Mouse (Mus musculus) spleen, embryonic (tissue): ENCODE results near the gene Snx29.
"Not testable (repeated sequence)": the region's sequence is repeated elsewhere in the genome, so short reads cannot be mapped to it uniquely, and the experiment has no call there.

Experiments used
- CTCF ChIA-PET: fragments of 350-600 bp; sonication (Branson Sonifier 250); formaldehyde crosslinking; loops from one replicate; lab custom pipeline; 2022; lab: Charles Lee

Gene Snx29

DNA sequence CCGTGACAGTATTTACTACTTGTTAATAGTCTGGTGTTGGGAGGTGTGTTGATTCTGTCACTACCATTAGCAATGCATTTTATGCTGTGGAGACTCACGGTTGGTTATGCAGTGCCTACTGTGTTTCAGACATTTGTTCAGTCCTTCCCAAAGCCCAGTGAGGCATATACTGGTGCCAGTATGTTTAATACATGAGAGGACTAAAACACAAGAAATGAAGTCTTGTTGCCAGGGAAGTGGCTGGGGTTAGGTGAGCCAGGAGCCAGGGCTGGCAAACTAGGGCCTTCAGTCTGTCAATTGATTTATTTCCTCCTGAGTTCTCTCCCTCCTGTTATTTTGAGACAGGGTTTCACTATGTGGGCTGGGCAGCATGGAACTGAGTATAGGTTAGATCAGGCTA, 154.3 kb downstream of the Snx29 start:
- CTCF ChIA-PET, result no interaction called here

DNA sequence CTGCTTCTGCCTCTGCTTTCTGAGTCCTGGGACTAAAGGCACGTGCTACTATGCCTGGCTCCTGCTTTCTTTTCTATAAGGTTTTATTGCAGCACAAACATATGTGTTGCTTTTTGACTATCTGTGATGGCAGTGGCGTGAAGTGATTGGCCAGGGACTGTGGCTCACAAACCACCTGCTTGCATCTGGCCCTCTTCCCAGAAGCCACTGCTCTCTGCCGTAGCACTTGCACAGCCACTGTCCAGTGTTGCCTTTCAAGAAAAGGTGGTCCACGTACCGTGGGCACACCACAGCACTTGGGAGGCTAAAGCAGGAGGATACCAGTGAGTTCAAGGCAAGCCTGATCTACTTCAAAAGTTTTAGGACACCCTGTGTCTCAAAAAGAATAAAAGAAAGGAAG, 154.9 kb downstream of the Snx29 start:
- CTCF ChIA-PET, result no interaction called here

DNA sequence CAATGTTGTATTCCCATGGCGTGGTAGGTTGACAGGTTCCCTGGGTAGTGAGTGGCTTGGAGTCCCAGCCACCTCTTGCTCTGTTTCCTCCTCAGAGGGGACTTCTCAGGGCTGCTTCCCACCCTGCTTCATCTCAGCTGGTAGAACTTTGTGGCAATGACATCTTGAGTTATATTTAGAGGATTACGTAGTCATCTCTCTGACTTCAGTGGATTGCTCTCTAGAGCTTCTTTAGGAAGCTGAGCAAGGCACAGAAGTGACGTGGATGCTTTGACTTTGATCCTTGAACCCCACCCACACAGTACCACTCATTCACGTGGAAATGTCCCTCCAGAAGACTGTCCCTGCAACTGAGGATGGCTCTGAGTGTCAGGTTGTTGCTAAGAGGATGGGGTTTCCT, 156.9 kb downstream of the Snx29 start:
- CTCF ChIA-PET, result no interaction called here

DNA sequence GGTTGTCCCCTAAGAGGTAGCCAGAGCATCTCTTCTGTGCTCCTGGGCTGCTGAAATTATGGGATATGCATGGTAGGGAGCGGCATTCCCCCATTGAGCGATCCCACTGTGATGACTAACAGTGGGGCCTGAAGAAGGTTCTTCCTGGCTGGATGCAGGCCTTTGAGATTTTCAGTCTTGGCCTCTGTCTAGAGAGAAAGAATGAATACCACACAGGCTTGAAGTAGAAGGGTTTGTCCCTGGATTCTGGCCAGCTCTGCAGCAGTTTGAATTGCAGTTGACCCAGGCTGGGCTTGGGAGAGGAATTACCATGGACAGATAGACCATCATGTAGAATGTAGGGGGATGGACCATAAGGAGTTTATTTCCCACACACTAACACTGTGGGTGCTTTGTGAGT, 159.5 kb downstream of the Snx29 start:
- CTCF ChIA-PET, result no interaction called here

DNA sequence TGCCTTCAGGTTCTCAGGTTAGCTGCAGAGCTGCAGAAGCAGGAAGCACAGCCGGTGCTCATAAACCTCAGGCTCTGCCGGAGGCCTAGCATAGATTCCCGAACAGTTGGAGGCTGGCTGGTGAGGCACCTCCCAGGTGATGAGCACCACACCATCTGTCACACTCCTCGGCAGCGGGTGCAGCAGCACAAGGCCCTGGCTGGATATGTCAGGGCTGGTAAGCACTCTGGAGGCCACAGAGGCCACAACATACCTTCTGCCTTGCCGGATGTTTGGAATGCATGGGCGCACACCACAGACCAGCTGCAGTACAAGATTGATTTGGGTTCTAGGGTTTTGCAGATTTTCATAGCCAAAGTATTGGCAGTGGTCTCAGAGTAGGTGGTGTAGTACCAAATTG, 172.2 kb downstream of the Snx29 start:
- CTCF ChIA-PET, result no interaction called here

DNA sequence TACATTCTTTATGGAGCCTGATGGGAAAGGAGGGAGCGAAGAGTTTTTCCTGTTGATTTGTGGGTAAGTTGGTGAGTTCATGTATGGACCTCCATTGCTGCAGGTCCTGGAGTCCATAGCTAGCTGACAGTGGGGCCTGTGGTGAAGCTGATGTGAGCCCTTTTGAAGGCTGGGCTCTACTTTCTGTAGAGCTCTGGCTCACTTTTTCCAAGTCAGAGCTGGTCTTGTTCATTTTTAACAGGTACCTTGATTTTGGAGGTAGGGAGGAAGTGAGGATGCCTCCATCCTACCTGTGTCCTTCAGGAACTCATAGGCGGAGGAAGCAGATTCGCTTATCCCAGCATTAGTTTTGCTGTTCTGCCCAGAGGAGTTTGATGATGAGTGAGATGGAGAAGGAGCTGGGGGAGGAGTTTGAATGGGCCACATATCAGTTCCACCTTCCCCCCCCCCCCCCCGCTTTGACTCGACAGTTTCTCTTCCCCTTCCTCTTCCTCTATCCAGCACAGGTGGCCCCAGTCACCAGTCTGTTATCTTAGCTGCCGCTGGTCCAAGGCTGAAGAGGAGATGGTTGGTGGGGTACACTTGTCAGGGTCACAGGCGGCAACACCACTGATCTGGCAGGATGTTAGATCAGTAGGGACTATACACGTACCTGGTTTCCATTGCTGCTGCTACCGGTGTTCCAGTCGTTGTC, 173.4 kb downstream of the Snx29 start:
- CTCF ChIA-PET, result interaction anchor here (0.6 kb wide), 1 partner anchor 197 kb away, joined by 3 read pairs; no protein-coding TSS in a partner anchor

DNA sequence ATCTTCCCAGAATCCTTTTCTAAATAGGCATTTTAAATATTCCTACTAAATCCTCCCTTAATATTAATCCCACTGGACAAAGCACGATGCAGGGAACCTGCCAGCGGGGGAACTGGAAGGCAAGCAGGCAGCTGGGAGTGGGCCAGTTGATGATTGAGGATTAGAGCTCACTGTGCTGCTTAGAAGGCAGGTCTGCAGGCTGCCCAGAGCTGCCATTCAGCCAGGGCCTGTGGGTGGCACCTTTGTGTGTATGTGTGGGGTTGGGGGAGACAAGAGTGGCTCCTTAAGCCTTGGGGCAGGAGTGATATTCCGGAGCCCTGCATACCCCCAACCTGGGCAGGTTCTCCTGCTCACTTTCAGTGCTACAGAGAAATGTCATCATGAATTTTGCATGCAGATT, 174.0 kb downstream of the Snx29 start:
- CTCF ChIA-PET, result no interaction called here

DNA sequence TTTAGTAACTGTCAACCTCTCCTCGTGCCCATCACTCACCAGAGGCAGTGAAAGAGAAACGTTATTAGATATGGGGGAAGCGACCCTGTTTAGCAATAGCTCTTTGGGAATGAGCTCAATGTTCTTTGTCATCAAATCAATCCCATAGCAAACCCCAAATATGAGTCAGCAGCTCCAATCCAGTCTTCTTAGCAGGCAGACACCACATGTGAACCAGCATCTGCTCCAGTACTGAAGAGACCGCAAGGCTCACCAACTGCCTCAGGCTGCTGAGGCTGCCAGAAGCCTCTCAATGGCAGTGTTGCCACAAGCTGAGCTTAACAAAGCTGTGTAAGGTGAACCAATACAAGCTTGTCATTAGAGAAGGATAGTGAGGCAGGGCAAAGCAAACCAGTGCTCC, 177.4 kb downstream of the Snx29 start:
- CTCF ChIA-PET, result interaction anchor here (0.9 kb wide), 1 partner anchor 9 kb away, joined by 4 read pairs; no protein-coding TSS in a partner anchor

DNA sequence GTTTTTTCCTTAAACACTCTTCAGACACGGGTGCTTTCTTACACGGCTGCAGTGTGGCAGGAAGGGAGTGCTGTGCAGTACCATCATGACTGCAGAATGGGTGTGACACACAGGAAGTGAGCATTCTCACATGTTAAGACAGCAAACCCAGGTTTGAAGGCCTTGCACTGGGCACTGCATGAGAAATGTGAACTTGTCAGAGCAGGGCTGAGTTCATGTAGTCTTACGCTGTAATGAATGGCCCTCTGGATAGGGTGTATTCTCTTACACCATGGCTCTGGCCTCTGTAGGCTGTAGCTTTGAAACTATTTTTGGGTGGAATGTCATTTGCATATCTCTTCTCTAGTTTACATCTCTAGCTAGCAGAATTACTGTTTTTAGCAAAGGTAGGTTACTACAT, 178.4 kb downstream of the Snx29 start:
- CTCF ChIA-PET, result no interaction called here

DNA sequence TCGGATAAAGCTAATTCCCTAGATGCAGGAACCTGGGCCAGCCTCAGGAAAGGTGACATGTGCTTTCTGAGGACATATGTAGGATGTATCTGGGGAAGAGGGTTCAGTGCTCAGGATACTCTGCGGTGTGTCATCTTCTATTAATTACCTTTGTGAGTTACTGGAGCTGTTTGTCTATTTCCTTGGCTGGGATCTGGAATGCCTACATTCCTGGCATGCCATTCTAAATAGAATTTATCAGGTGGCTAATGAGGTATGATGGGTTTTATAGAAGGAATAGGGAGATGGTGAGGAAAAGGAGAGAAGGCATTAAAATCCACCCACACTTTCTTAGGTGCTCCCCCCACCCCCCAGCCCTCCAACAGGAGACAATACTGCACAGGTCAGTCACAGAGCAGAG, 178.9 kb downstream of the Snx29 start:
- CTCF ChIA-PET, result no interaction called here

DNA sequence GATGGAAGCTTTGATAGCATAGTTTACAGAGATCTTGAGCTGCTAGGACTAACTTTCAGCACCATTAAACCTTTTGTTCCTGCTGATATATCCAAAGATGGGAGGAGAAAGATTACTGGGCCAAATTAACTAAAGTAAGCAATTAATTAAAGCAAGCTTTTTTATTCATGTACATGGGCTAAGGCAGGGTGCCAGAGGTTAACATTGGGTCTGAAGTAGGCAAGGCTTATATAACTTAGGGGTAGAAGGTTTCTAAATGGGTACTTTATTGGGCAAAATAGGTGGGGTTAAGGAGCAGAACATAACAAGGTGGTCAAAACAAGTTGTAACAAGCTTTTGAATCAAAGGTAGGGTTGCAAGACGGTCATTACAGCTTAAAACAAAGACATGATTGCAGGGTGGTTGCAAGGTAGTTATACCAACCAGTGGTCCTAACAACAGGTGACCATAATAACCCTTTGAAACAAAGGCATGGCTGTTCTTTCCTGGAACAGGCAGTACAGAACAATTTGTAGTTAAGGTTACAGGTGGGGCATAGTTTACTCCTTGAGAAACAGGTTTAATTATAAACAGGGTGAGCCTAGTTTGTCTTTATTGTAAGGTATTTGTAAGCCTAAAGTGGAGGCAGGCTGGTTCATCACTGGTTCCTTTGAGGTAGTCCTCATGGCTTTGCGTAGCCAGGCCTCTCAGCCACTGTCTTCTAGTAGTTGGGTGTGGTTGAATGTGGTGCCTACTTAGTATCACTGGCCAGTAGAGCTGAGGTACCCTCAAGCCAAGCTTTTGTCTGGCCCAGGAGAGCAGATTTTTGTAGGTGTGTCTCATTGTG, 182.2 kb downstream of the Snx29 start:
- CTCF ChIA-PET, result no interaction called here

DNA sequence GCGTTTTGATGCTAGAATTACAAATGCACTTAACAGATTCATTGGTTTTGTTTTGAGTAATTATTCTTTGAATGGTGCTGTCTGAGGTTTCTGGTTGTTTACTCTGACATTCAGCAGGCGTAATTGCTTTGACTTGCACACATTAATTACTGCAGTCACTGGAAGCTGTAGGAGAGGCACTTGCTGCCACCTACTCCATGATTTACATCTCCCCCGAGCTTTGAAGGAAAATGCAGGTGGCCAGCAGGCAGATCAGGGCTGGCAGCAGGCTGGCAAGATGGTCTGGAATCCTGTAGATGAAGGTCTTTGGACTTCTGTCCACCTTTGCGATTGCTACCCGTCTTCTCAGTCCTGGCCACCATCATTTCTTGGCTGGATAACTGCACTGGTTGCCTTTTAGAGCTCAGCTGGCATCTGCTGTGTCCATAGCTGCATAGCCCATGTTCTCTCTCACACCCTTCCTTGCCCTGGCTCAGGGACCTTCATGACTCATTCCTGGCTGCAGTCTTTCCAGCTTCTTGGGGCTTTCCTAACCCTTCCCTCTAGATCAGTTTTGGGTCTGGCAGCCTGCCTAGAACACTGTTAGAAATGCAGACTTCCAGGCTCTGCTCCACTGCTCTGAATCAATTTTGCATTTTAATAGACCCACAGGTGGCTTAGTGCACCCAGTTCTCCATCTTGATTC, 182.9 kb downstream of the Snx29 start:
- CTCF ChIA-PET, result no interaction called here

DNA sequence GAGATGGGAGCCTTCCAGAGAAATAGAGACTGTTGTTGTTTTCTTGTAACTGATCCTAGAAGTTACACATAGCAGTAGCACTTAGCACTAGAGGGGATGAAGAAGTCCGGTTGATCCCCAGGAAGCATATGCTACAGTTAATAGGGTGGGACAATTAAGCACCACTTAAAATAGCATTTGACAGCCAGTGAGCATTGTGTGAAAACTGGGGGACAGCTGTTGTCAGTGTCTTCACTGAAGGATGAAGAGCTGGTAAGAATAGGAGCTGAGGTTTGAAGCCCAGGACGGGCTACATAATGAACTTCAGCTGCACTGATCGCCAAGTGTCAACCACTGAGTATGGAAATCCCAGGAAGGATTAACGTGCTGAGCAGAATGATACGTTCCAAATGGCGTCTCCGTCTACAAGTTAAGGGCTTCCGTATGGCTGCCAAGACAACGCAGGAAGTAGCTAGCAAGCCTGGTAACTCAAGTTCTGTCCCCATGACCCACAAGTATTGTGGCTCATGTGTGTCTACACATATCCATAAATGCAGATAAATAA, 184.6 kb downstream of the Snx29 start:
- CTCF ChIA-PET, result interaction anchor here (0.7 kb wide), 1 partner anchor 90 kb away, joined by 3 read pairs; no protein-coding TSS in a partner anchor

DNA sequence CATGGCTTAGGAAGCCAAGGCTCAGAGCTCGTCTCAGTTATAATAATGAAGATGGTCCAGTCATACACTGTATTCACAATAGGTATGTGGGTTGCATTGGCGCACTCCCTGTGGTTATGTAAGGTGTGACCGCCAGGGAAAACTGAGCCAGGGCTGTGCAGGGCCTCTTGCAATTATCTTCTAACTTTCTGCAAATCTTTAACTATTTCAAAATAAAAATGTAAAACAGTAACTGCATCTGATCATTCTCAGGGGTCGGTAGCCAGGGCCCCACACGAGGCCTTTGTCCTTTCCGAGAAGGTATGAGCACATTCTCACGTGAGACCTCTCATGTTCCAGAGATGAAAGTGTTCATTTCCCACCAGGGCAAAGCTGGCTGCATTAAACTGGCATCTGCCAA, 185.6 kb downstream of the Snx29 start:
- CTCF ChIA-PET, result no interaction called here

DNA sequence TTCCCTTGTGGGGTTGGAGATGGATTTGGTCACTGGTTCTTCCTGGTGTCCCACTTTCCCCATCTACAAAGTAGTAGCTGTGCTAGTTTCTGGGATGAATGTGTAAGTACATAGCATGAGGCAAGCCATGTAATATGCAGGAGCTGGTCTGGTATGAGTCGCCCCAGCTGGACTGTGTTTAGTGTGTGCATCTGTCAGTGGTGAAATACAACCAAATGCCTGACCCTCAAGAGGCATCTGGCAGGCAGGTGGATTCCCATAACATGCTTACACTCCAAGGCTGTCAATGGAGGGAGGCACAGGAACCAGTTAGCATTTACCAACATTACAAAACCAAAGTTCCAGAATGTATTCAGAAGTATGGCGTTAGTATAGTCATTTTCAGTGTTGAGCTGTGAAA, 187.7 kb downstream of the Snx29 start:
- CTCF ChIA-PET, result no interaction called here

DNA sequence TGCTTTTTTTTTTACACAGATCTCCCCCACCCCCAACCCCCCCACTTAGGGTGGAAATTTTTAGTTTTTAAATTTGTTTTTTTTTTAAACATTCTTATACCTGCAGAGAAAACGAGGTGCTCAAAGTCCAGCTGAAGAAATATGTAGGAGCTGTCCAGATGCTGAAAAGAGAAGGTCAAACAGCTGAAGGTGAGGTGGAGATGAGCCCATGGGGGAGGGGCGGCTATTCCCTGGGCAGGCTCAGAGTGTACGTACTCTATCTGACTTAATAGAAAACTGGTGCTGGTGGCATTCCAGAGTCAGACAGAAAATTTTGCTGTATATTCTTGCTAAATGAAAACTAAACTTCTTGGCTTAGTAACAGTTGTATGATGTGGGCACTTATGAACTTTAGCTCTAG, 188.1 kb downstream of the Snx29 start:
- CTCF ChIA-PET, result no interaction called here

DNA sequence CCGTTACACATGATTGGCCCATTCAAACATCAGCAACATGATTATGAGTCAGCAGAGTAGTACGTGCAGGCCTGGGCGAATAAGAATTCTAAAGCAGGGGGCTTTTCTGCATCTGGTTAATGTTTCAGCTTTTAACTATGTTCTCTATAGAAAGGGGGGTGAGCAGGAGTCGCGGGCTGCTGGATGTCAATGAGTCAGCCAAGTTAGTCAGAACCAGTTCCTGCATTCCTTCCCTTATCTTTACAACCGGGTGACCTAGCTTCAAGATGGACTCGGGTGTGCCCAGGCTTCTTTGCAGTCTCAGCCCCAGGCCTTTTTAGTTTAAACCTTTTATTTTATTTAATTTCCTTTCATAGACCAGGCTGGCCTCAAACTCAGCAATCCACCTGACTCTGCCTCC, 189.0 kb downstream of the Snx29 start:
- CTCF ChIA-PET, result not testable (repeated sequence)

DNA sequence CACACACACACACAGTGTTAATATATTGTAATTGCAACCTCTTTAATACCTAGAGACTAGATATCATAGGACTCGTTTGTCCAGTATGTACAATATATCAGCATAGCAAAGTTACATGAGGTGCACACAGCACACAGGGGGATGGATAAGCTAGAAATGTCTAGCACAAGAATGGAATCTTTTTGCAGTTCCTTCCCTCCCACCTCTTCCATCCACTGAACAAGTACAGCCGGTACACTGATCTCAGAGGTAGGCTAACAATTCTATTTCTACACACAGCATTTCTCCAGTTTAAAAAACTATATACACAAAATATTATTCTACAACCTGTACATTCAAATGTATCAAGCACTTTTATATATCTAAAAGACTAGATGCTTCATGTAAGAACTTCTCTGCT, 194.0 kb downstream of the Snx29 start:
- CTCF ChIA-PET, result no interaction called here

DNA sequence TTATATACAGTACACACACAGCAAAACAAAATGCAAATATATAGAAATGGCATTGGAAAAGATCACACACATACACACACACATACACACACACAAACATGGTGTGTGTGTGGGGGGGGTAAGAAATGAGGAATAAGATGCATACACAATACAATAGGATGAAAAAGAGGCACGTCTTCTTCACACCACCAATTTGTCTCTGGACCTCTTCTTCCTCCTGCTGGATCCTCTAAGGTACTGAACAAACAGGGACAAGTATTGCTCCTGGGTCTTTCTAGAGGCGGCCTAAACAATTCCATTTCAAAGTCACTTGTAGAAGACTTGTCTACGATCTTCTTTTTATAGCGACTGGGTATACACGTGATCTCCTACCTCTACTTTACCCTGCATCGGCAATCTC, 194.7 kb downstream of the Snx29 start:
- CTCF ChIA-PET, result no interaction called here

DNA sequence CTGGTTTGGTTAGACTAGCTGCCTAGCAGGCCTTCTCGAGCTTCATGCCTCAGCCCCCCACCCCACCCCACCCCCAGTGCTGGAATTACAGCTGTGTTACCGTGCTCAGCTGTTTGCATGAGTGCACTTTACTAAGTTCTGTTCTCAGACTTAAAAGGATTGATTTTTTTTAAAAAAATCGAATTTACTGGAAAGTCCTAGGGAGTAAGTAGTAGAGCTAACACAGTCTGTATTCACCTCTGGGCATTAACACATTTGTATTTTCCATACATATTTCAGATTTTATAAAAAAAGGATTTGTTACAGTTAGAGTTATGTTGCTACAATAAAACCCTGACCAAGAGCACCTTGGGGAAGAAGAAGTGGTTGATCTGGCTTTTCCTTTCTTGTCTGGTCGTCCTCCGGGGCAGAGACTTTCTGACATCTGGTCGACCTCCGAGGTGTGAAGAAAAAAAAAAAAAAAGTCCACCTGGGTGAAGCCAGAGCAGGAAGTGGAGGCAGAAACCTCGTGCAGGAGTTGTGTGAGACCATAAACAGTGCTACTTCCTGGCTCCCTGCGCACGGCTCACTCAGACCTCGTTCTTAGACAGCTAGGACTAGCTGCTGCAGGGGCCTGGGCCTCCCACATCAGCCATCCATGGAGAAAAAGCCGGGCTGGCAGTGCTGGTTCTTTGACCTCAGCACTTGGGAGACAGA, 196.2 kb downstream of the Snx29 start:
- CTCF ChIA-PET, result interaction anchor here (0.7 kb wide), 1 partner anchor 48 kb away, joined by 4 read pairs; no protein-coding TSS in a partner anchor

DNA sequence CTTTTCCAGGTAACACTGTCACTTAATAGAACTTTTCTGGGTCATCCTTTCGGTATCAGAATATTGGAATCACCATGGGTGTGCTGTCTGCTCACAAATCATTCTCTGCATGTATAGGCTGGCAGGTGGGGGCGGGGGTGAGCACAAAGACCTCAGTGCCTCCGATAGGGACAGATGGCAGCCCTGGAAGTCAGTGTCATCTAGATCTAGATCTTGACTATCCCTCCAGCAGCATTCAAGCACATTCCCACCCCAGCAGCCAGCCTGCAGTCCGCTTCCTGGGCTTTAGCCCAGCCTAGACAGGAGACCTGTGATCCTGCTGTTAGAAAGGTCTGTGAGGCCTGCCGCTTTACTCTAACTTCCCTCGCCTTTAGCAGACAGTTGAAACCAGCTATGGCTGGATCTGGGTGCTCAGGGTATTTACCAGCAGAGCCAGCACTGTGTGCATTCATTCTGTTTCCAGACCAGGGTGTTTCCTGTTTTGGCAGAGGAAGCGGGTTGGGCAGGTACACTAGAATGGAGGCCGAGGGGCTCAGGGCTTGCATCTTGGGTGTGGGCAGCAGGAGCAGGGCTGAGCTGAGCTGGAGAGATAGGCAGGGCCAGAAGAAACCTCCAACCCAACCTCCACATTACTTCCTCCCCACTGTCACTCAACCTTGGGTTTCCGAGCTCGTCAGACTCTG, 203.5 kb downstream of the Snx29 start:
- CTCF ChIA-PET, result interaction anchor here (0.7 kb wide), 1 partner anchor 29 kb away, joined by 3 read pairs; no protein-coding TSS in a partner anchor
